Mouse (Mus musculus) inflammation-experienced regulatory T-cells, adult 6 months (primary cell): ENCODE measurements at regions not wholly inside any gene's neighbourhood (a gene's known extent, or its start where the extent isn't known, plus 50 kb on each side); places are given as distances from the start of the nearest gene placed in this dataset.

Experiments
- ATAC-seq: one replicate; pipeline ENCODE4 v1.8.0; 2017

- ATAC-seq = no peak
These were observed 385.3 kb upstream of the Tnc start for GRCm38 (mm10) chr4:64432097-64432496.

DNA sequence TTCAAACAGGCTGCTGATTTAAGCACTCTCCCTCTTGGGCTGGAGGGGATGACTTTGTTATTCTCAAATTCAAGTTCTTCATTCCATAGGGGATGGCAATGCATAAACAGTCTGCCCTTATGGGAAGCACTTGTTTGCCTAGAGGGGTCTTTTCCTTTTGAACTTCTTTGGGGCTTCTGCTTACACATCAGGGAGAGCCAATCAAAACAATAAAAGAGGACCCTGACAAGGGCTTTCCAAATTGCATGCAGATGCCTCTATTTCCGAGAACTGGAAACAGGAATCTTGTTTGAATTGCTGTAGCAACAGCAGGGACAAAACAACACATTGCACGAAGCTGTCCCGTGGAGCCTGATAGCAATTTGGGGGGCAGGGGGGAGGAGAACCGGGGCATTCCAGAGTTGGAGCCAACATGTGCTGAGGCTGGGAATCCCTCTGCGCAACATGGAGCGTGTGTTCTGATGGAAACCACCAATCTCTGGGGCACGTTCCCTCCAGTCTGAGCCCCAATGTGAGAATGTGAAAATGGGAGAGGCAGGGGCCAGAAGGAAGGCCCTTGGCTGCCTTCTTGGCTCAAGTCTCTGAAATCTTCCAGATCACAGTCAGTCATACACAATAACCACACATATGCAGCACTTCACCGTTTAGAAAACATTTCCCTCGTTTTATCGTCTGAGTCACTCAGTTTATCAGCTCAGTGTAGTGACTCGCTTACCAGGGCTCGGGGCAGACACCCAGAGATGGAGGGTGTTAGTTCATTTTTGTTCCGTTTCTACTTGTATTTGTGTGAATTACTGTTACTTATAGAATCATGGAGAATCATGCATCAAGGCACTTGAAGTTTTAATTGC lies 391.2 kb upstream of the Tnc start:
- no peak for ATAC-seq

DNA sequence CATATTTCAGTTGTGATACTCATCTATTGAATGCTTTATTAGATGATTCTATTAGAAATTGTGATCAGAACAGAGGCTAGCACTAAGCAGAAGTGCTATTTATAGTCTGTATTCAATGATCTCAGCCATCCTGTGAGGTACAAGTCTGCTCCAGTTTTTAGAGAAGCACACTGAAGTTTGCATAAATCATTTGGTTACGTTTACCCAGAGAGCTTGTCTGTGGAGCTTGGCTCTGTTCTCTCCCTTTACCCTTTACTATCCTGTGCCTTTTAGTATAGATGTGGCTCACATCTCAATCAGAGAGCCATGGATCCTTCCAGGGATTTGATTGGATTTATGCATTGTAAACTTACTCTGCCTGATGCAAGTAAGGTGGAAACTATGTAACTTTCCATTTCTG lies 404.6 kb upstream of the Tnc start:
- no peak for ATAC-seq

DNA sequence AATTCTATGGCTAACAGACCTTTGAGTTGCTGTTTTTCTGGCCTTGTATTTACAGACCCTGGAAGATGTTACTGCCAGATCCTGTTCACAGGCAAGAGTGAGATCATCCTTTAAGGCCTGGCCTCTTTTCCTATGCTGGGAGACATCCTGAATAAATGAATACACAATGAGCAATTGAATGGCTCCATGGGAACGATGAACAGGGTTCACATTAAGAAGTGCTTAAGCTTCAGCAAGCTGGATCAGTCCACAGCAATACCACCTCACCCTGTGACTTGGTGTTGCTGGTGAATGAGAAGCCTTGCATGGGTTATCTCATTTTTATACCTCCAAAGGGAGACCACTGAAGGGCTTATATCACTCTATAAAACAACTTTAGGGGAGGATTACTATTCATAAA lies 405.1 kb upstream of the Tnc start:
- no peak for ATAC-seq

GRCm38 (mm10) chr4:64492260-64492962 lies 445.6 kb upstream of the Tnc start:
- ATAC-seq = no peak

DNA sequence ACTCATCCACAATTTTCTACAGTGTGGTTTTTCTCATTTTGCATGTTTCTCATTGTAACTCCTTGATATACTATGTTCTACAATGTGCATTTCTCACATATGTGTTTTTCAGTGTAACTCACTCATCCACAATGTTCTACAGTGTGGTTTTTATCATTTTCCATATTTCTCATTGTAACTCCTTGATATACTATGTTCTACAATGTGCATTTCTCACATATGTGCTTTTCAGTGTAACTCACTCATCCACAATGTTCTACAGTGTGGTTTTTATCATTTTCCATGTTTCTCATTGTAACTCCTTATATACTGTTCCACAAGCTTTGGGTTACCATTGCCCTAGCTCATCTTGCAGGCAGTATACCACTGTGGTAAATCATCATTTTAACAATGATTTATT lies 450.9 kb upstream of the Tnc start:
- ATAC-seq = peak; percentile 92

DNA sequence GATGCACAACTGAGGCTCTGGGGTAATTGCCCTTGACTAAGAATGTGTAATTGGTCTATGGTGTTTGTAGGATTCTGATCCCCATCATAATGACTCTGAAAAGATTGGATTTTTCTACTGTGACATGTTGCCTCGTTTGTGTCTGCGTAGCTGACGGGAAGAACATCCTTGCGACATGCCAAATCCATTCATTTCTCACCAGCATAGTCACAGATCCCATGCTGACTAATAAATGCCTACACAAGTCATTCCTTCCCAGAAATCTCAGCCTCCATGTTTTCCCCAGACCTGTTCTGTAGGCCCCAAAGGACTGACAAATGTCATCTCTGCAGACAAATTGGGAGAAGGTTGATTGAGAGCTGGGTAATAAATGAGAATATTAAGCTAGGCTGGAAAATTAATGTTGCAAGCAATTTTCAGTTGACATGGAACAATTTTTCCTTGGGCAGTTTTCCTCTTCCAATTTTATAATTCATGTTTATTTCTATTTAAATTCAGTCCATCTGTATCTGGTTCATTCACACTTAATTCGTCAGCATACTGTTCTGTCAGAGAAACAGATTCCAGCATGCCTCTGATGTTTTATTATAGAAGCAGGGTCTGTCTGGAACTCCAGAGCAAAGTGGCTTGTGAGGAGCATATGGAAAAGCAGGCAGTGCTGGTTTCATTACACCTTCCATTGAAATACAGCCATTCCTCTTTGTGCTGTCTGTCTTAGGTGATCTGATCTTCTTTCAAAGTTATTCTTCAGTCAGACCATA lies 454.0 kb upstream of the Tnc start:
- ATAC-seq = no peak

DNA sequence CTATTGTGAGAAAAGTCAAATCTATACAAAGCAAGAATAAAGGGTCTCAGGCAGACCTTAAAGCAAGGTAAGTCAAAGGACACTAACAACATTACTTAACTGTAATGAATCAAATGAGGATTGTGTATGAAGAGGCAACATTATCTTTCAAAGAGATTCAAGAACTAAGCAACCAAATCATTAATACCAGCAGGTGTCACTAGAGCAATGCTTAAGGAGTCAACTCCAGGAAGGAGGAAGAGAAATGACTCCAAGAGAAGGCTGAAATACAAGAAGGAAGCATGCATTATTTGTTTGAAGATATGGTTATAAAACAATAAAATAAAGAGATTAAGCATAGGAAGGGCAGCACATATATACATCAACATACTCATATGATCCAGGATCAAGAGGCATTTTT lies 475.1 kb upstream of the Tnc start:
- no peak for ATAC-seq

GRCm38 (mm10) chr4:64527724-64528332 lies 481.0 kb upstream of the Tnc start:
- ATAC-seq = no peak

DNA sequence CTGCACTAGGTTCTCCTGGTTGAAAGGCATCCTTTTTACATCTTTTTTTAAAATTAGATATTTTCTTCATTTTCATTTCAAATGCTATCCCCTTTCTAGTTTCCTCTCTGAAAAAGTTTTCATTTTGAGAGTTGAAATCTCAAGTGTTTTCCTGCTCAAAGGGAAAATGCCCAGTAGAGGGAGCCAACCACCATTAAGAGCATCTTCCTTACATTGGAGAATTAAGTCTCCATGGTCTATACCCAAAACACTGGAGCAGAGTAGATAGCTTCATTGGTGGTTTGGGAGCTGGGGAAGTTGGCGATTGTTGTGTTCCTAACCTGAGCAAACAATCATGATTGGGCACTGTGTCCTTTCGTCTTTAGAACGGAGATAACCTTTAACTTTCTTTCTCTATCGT lies 483.8 kb upstream of the Tnc start:
- ATAC-seq = no peak

GRCm38 (mm10) chr4:64533019-64533418 lies 486.2 kb upstream of the Tnc start:
- ATAC-seq = no peak

GRCm38 (mm10) chr4:64535554-64536253 lies 488.9 kb upstream of the Tnc start:
- ATAC-seq = no peak

DNA sequence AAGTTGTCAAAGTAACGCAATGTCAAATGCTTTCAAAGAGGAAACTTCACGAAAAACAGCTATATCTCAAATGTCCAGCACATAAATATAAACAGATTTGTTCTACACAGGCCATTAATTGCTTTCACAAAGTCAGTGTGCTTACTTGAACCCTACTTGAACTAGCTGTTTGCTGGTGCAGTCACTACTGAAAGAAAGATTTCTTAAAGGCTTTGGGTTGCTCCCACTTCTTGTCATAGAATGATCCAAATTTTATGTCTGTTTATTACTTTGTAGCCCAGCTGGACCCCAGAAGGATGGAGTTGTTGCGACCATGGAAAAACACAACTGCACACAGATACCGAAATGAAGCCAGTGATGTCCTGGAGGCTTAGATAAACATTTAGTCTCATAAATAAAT lies 491.2 kb upstream of the Tnc start:
- no peak for ATAC-seq

DNA sequence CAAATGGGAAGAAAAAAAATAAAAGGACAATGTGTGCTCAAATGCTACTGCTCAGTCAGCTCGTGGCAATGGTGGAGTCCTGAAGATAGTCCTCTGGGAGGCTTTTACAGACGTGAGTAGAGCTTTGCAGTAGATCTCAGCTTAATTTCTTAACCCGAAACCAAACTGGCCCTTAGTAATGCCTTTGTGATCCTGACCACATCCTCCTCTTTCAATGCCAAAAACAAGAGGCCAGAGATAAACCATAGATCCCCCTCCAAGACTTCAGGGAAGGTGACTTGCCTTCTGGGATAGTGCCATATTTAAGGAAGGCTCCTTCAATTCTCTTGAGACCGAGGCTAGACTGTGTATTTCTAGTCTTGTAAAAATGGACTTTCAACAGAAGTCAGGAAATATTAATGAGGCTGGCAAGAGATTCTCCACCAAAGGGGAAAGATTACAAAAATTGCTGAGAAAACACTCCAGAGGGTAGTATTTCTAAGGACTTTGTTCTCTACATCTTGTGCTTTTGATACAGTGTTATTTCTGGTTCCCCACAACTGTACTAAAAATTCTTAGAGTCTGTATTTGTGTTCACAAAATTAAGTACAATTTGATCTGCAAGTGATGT lies 497.9 kb upstream of the Tnc start:
- ATAC-seq = no peak

DNA sequence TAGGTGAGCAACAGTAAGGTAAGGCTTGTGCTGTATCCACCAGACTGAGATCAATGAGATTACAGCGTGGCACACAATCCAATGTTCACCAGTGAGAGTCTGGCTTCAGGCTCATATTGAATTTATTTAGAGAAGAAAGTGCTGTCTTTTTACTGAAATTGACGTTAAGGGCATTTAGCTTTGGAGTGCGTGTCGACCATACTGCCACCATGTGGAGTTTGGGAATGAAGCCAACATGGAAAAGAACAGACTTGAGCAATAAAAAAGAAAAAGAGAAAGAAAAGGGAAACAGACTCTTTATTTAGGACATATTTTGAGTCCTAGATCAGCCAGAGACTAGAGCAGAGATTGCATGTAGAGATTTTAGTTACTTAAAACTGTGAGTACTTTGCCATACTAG lies 499.6 kb upstream of the Tnc start:
- no peak for ATAC-seq

- ATAC-seq = no peak
These were observed 515.7 kb upstream of the Tnc start for GRCm38 (mm10) chr4:64562511-64562910.

- no peak for ATAC-seq
These were observed 517.2 kb upstream of the Tnc start for GRCm38 (mm10) chr4:64563996-64564395.

- ATAC-seq = no peak
These were observed 523.9 kb upstream of the Tnc start for GRCm38 (mm10) chr4:64570666-64571065.

DNA sequence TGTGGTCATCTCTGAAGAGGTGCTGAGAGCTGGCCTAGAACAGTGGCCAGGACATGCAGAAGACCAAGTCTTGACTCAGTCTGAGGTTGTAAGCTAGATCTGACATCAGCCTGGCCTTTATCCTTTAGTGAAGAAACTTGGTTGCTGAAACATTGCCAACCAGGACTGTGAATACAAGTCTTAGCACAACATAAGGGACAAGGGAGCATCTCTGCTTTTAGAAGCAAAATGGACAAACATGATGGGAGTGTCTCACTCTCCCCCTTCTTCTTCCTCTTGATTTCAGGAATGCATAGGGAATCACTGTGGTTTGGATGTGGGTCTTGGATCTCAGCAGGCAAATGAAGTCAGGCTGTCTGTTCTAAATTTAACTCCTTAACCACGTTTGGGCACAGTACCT lies 529.1 kb upstream of the Tnc start:
- no peak for ATAC-seq

DNA sequence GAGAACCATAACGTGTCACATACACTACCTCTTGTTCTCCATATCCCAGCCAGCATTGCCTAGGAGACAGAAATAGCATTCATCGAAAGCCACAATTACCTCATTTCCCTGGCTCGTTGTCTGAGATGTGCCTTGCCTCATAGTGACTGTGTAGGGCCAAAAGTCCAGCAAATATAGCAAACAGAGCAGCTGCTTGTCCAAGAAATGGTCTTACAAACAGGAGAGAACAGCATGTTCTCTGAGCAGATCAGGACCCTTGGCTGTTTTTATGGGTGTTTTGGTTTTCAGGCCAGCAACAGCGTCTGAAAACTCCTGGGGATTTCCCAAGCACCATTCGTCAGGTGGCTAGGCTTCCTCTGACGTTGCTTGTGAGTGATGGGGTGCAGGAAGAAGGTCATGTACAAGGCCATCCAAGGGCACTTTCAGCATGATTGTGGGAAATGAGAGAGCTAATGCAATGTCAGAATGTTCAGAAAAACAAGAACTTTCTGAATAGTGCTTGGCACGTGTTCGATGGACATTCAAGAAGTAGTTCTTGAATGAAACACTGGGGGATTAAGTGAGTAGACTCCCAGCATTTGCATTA lies 528.9 kb upstream of the Pappa start:
- no peak for ATAC-seq

- ATAC-seq = no peak
These were observed 525.5 kb upstream of the Pappa start for GRCm38 (mm10) chr4:64598465-64598864.

DNA sequence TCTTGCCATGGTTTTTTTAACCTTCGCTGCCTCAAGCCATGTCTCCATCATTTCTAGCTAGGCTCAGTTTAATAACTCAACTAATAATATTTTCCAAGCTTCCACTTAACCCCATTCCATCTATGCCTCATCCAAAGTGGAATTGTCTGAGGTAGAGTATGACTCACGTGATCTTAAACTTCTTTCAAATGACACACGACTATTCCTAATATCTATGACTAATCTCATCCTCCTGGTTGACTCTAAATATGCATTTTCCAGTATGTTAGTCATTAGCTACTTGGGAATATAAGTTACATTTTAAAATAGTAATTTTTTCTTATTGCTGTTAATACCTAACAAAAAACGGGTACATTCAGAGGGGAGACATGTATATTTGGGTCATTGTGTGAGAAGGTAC lies 524.8 kb upstream of the Pappa start:
- no peak for ATAC-seq
